Mouse (Mus musculus) MEL (cell line): ENCODE data around the gene Ifi27l2b. TPM values are rescaled to one million over a fixed set of nuclear protein-coding genes. Genes with fewer than 3 reads are reported as not detected.

Experiments used
- DNase-seq: peaks from one replicate; pipeline ENCODE4 v3.0.0; 2011; ENCODE audit warnings: low read depth, low spot score
- H3K27ac ChIP-seq: 2 replicates; pipeline ENCODE4 v1.5.1; 2012; ENCODE audit warnings: low read depth, mild to moderate bottlenecking, control low read depth, low read length, moderate library complexity; ENCODE audit not compliant: control insufficient read depth
- H3K27me3 ChIP-seq, 2 experiments: fragments of 150-350 bp in 1 of 2; sonication (generic) in 1 of 2; 2 replicates each; pipeline ENCODE4 v1.6.1; 2012; ENCODE audit warnings: low read length in 2 of 2, mild to moderate bottlenecking in 2 of 2, improper control_type of control experiment in 1 of 2, moderate library complexity in 1 of 2; ENCODE audit not compliant: insufficient read depth in 2 of 2, control insufficient read depth in 1 of 2
- H3K36me3 ChIP-seq, 2 experiments: 2 replicates each; pipeline ENCODE4 v1.6.1; 2012 to 2014; ENCODE audit warnings: low read length in 2 of 2, improper control_type of control experiment in 1 of 2, inconsistent platforms in 1 of 2, mild to moderate bottlenecking in 1 of 2; ENCODE audit not compliant: insufficient read depth in 2 of 2, control insufficient read depth in 1 of 2
- H3K4me1 ChIP-seq, 2 experiments: fragments of 150-350 bp in 1 of 2; sonication (generic) in 1 of 2; 2 replicates each; pipeline ENCODE4 v1.6.1; 2012; ENCODE audit warnings: low read length in 2 of 2, improper control_type of control experiment in 1 of 2, mild to moderate bottlenecking in 1 of 2; ENCODE audit not compliant: insufficient read depth in 2 of 2, control insufficient read depth in 1 of 2
- H3K4me3 ChIP-seq, 2 experiments: fragments of 150-350 bp in 1 of 2; sonication (generic) in 1 of 2; 2 replicates each; pipeline ENCODE4 v1.5.1; 2012; ENCODE audit warnings: low read depth in 2 of 2, low read length in 2 of 2, mild to moderate bottlenecking in 2 of 2, moderate library complexity in 2 of 2, control low read depth in 1 of 2, improper control_type of control experiment in 1 of 2; ENCODE audit not compliant: control insufficient read depth in 1 of 2, insufficient read depth in 1 of 2
- H3K79me2 ChIP-seq: 2 replicates; pipeline ENCODE4 v1.6.1; 2012; ENCODE audit warnings: mild to moderate bottlenecking, low read length, moderate library complexity; ENCODE audit not compliant: control insufficient read depth, poor library complexity, insufficient read depth
- H3K9ac ChIP-seq: 2 replicates; pipeline ENCODE4 v1.6.1; 2012; ENCODE audit warnings: low read depth, mild to moderate bottlenecking, control low read depth, low read length, moderate library complexity; ENCODE audit not compliant: control insufficient read depth, poor library complexity, severe bottlenecking
- H3K9me3 ChIP-seq: fragments of 150-350 bp; sonication (generic); replicated peaks from 2 replicates; pipeline ENCODE4 v1.6.1; 2012; ENCODE audit warnings: mild to moderate bottlenecking, low read length, improper control_type of control experiment, moderate library complexity; ENCODE audit not compliant: insufficient read depth
- BHLHE40 ChIP-seq: IDR thresholded peaks from 2 replicates; pipeline ENCODE4 v1.6.1; 2012; ENCODE audit warnings: low read depth, mild to moderate bottlenecking, inconsistent platforms, low read length, improper control_type of control experiment, borderline replicate concordance
- CHD1 ChIP-seq: IDR thresholded peaks from 2 replicates; pipeline ENCODE4 v1.6.1; 2012; ENCODE audit warnings: low read depth, mild to moderate bottlenecking, inconsistent platforms, low read length, improper control_type of control experiment
- CHD2 ChIP-seq: IDR thresholded peaks from 2 replicates; pipeline ENCODE4 v1.6.1; 2011; ENCODE audit warnings: low read length, improper control_type of control experiment
- CTCF ChIP-seq, 3 experiments: IDR thresholded peaks in 2 of 3; conservative IDR thresholded peaks in 1 of 3; 2 replicates each; pipeline ENCODE4 v1.5.1; 2011 to 2012; ENCODE audit warnings: low read length in 3 of 3, low read depth in 2 of 3, mild to moderate bottlenecking in 2 of 3, improper control_type of control experiment in 1 of 3, inconsistent platforms in 1 of 3, mixed read lengths in 1 of 3, moderate library complexity in 1 of 3; ENCODE audit not compliant: control insufficient read depth in 1 of 3, insufficient read depth in 1 of 3, poor library complexity in 1 of 3, severe bottlenecking in 1 of 3
- E2F4 ChIP-seq: IDR thresholded peaks from 2 replicates; pipeline ENCODE4 v1.6.1; 2011; ENCODE audit warnings: low read depth, low read length, improper control_type of control experiment, borderline replicate concordance
- ELF1 ChIP-seq: IDR thresholded peaks from 2 replicates; pipeline ENCODE4 v1.6.1; 2014; ENCODE audit warnings: low read depth, mild to moderate bottlenecking, inconsistent platforms, low read length, improper control_type of control experiment, moderate library complexity
- ETS1 ChIP-seq: IDR thresholded peaks from 2 replicates; pipeline ENCODE4 v1.6.1; 2012; ENCODE audit warnings: low read depth, mild to moderate bottlenecking, inconsistent platforms, low read length, improper control_type of control experiment, moderate library complexity
- GABPA ChIP-seq: IDR thresholded peaks from 2 replicates; pipeline ENCODE4 v1.6.1; 2012; ENCODE audit warnings: low read depth, mild to moderate bottlenecking, inconsistent platforms, low read length, improper control_type of control experiment, moderate library complexity
- HCFC1 ChIP-seq: IDR thresholded peaks from 2 replicates; pipeline ENCODE4 v1.6.1; 2012; ENCODE audit warnings: low read depth, mild to moderate bottlenecking, inconsistent platforms, low read length, improper control_type of control experiment, moderate library complexity
- JUND ChIP-seq: IDR thresholded peaks from 2 replicates; pipeline ENCODE4 v1.6.1; 2011; ENCODE audit warnings: low read depth, mild to moderate bottlenecking, improper control_type of control experiment, low read length
- KAT2A ChIP-seq: conservative IDR thresholded peaks from 2 replicates; pipeline ENCODE4 v1.6.1; 2012; ENCODE audit warnings: low read depth, low read length, improper control_type of control experiment, inconsistent platforms
- MAFK ChIP-seq: IDR thresholded peaks from 2 replicates; pipeline ENCODE4 v1.6.1; 2011; ENCODE audit warnings: low read depth, mild to moderate bottlenecking, low read length, improper control_type of control experiment, borderline replicate concordance
- MAX ChIP-seq: IDR thresholded peaks from 2 replicates; pipeline ENCODE4 v1.6.1; 2011; ENCODE audit warnings: low read length, improper control_type of control experiment
- MAZ ChIP-seq: IDR thresholded peaks from 2 replicates; pipeline ENCODE4 v1.6.1; 2012; ENCODE audit warnings: low read depth, mild to moderate bottlenecking, inconsistent platforms, low read length, improper control_type of control experiment
- MEF2A ChIP-seq: IDR thresholded peaks from 2 replicates; pipeline ENCODE4 v1.6.1; 2014; ENCODE audit warnings: low read depth, mild to moderate bottlenecking, inconsistent platforms, low read length, improper control_type of control experiment; ENCODE audit not compliant: poor library complexity, insufficient replicate concordance, severe bottlenecking; ENCODE audit errors: extremely low read depth
- MXI1 ChIP-seq: IDR thresholded peaks from 2 replicates; pipeline ENCODE4 v1.6.1; 2011; ENCODE audit warnings: mild to moderate bottlenecking, low read depth, low read length, improper control_type of control experiment
- MYC ChIP-seq: IDR thresholded peaks from 2 replicates; pipeline ENCODE4 v1.6.1; 2011; ENCODE audit warnings: low read depth, mild to moderate bottlenecking, low read length, improper control_type of control experiment, moderate library complexity
- NELFE ChIP-seq: IDR thresholded peaks from 2 replicates; pipeline ENCODE4 v1.6.1; 2011; ENCODE audit warnings: low read depth, low read length, improper control_type of control experiment
- NRF1 ChIP-seq: IDR thresholded peaks from 2 replicates; pipeline ENCODE4 v1.6.1; 2014; ENCODE audit warnings: low read depth, mild to moderate bottlenecking, inconsistent platforms, low read length, improper control_type of control experiment, moderate library complexity; ENCODE audit not compliant: poor library complexity, insufficient read depth, severe bottlenecking
- POLR2A ChIP-seq, 2 experiments: IDR thresholded peaks; 2 replicates each; pipeline ENCODE4 v1.6.1; 2011 to 2012; ENCODE audit warnings: low read length in 2 of 2, mild to moderate bottlenecking in 2 of 2, control low read depth in 1 of 2, improper control_type of control experiment in 1 of 2, low read depth in 1 of 2, moderate library complexity in 1 of 2; ENCODE audit not compliant: control insufficient read depth in 1 of 2, insufficient read depth in 1 of 2, poor library complexity in 1 of 2
- POLR2AphosphoS2 ChIP-seq: IDR thresholded peaks from 2 replicates; pipeline ENCODE4 v1.6.1; 2011; ENCODE audit warnings: low read length, improper control_type of control experiment
- POLR2AphosphoS5 ChIP-seq: IDR thresholded peaks from 2 replicates; pipeline ENCODE4 v1.6.1; 2012; ENCODE audit warnings: low read depth, borderline replicate concordance, mild to moderate bottlenecking, inconsistent platforms, low read length, moderate library complexity, mixed read lengths
- RAD21 ChIP-seq: IDR thresholded peaks from 2 replicates; pipeline ENCODE4 v1.6.1; 2011; ENCODE audit warnings: mild to moderate bottlenecking, low read depth, low read length, improper control_type of control experiment
- SIN3A ChIP-seq: IDR thresholded peaks from 2 replicates; pipeline ENCODE4 v1.6.1; 2012; ENCODE audit warnings: low read length, improper control_type of control experiment, inconsistent platforms
- SMC3 ChIP-seq: IDR thresholded peaks from 2 replicates; pipeline ENCODE4 v1.6.1; 2011; ENCODE audit warnings: low read depth, low read length, improper control_type of control experiment
- TCF12 ChIP-seq: IDR thresholded peaks from 2 replicates; pipeline ENCODE4 v1.6.1; 2014; ENCODE audit warnings: low read depth, mild to moderate bottlenecking, inconsistent platforms, low read length, improper control_type of control experiment, moderate library complexity
- UBTF ChIP-seq: IDR thresholded peaks from 2 replicates; pipeline ENCODE4 v1.6.1; 2012; ENCODE audit warnings: low read depth, mild to moderate bottlenecking, inconsistent platforms, low read length, improper control_type of control experiment, moderate library complexity, borderline replicate concordance; ENCODE audit not compliant: insufficient read depth
- USF1 ChIP-seq: IDR thresholded peaks from 2 replicates; pipeline ENCODE4 v1.6.1; 2014; ENCODE audit warnings: low read depth, mild to moderate bottlenecking, inconsistent platforms, low read length, improper control_type of control experiment, moderate library complexity
- USF2 ChIP-seq, 2 experiments: IDR thresholded peaks; 2 replicates each; pipeline ENCODE4 v1.6.1; 2011 to 2012; ENCODE audit warnings: improper control_type of control experiment in 2 of 2, low read length in 2 of 2, borderline replicate concordance in 1 of 2, inconsistent platforms in 1 of 2, low read depth in 1 of 2, mild to moderate bottlenecking in 1 of 2; ENCODE audit not compliant: insufficient read depth in 1 of 2
- ZC3H11A ChIP-seq: IDR thresholded peaks from 2 replicates; pipeline ENCODE4 v1.6.1; 2012; ENCODE audit warnings: low read depth, mild to moderate bottlenecking, inconsistent platforms, low read length, improper control_type of control experiment
- ZKSCAN1 ChIP-seq: IDR thresholded peaks from 2 replicates; pipeline ENCODE4 v1.6.1; 2012; ENCODE audit warnings: low read depth, mild to moderate bottlenecking, inconsistent platforms, low read length, improper control_type of control experiment, moderate library complexity
- ZMIZ1 ChIP-seq: IDR thresholded peaks from 2 replicates; pipeline ENCODE4 v1.6.1; 2012; ENCODE audit warnings: low read depth, mild to moderate bottlenecking, inconsistent platforms, low read length, improper control_type of control experiment, moderate library complexity
- ZNF384 ChIP-seq: IDR thresholded peaks from 2 replicates; pipeline ENCODE4 v1.6.1; 2012; ENCODE audit warnings: low read depth, mild to moderate bottlenecking, inconsistent platforms, low read length, improper control_type of control experiment
- polyA plus RNA-seq, 2 experiments: library from polyadenylated mRNA; stranded (reverse) in 1 of 2; unstranded in 1 of 2; fragments of >175 nt in 1 of 2; fragments of >200 nt in 1 of 2; gene quantifications; 2 replicates each; pipeline versions ENCODE4 v1.2.1 to v1.2.4; 2012; ENCODE audit warnings: low replicate concordance in 2 of 2, low read depth in 1 of 2; ENCODE audit not compliant: insufficient read length in 2 of 2, insufficient read depth in 1 of 2, missing spikeins in 1 of 2
- total RNA-seq: library from RNA; depleted of rRNA; stranded (reverse); fragments of 300-350 nt; gene quantifications from 2 replicates; pipeline ENCODE4 v1.2.3, GENCODE M21; 2012

The Ifi27l2b gene
- total and polyA plus RNA-seq, 3 experiments, result 0.07 TPM; not detected in 2

DNA sequence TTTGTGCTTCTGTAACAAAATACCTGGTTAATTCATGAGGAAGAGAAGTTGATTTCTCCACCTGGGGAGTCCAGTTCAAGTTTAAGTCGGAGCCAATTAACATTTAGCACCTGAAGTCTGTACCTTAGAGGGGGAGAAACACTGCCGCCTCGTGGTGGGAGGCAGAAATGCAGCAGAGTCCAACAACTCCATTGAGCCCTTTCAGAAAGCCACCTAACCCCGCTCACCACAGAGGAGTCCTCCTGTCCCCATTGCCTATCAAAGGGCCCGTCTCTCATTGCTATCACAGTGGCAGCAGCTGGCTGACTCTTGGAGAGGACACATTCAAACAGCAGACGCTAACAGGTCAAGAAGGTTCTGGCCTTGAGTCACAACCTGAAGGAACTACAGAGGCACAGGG is 37.5 kb upstream of the Ifi27l2b start:
- Histone ChIP-seq H3K4me1 (peaks cover 0 to 4% of the 10 kb centered on the region in 2 experiments; a peak in 2 of 4 replicates), H3K9ac (no peak overlapping the region), H3K27me3 (no peaks in the 10 kb centered on the region), H3K79me2 (no peaks in the 10 kb centered on the region), H3K4me3 (no peak overlapping the region), H3K27ac (no peak overlapping the region), H3K36me3 (no peaks in the 10 kb centered on the region), H3K9me3 (no peaks in the 10 kb centered on the region)
- DNase-seq, result peak; percentile 73
- TF ChIP-seq NRF1 (no peak), BHLHE40 (no peak), CTCF (IDR thresholded peaks at IDR 0.05 in 2 of 3, conservative IDR thresholded peaks at IDR 0.05 in 1 of 3; ENCODE audit: control insufficient read depth in 1 of 3, insufficient read depth in 1 of 3, low read depth in 2 of 3, low read length in 3 of 3, poor library complexity in 1 of 3, severe bottlenecking in 1 of 3) (peak; percentile 86 to 99 (median 89)), SMC3 (peak; percentile 83), MYC (no peak), ELF1 (no peak), KAT2A (no peak), MEF2A (no peak), MAZ (no peak), CHD1 (no peak), USF1 (no peak), ETS1 (no peak), HCFC1 (no peak), POLR2A (IDR thresholded peaks at IDR 0.05; ENCODE audit: control insufficient read depth in 1 of 2, insufficient read depth in 1 of 2, low read depth in 1 of 2, low read length in 2 of 2, poor library complexity in 1 of 2) (no peak), CHD2 (no peak), POLR2AphosphoS5 (no peak), SIN3A (no peak), JUND (no peak), ZKSCAN1 (no peak), MAX (no peak), MXI1 (no peak), GABPA (no peak), UBTF (no peak), ZC3H11A (peak; percentile 52), POLR2AphosphoS2 (no peak), E2F4 (no peak), ZNF384 (no peak), MAFK (no peak), USF2 (IDR thresholded peaks at IDR 0.05; ENCODE audit: borderline replicate concordance in 1 of 2, insufficient read depth in 1 of 2, low read depth in 1 of 2, low read length in 2 of 2) (no peak), TCF12 (no peak), NELFE (no peak), RAD21 (peak; percentile 60), ZMIZ1 (no peak)
